Mouse (Mus musculus) hindbrain, embryonic 13.5 days (tissue): ENCODE measurements around the gene Cd96. TPM values are rescaled to one million over a fixed set of nuclear protein-coding genes. Genes with fewer than 3 reads are reported as not detected.
"Not testable (repeated sequence)": the region's sequence is repeated elsewhere in the genome, so short reads cannot be mapped to it uniquely, and the experiment has no call there.

Experiments
- ATAC-seq: fragments of 200-750 bp; cut with Nextera tagmentation; 2 replicates; pipeline ENCODE4 v1.8.0; 2017; ENCODE audit warnings: moderate TSS enrichment; ENCODE audit not compliant: low FRiP score
- H3K27ac ChIP-seq: fragments of 300-500 bp; sonication (generic); 2 replicates; pipeline ENCODE4 v1.5.1; 2015; ENCODE audit warnings: inconsistent platforms, mild to moderate bottlenecking, moderate library complexity
- H3K27me3 ChIP-seq: fragments of 300-500 bp; sonication (generic); 2 replicates; pipeline ENCODE4 v1.6.1; 2015; ENCODE audit warnings: mild to moderate bottlenecking, inconsistent platforms
- H3K36me3 ChIP-seq: fragments of 300-500 bp; sonication (generic); 2 replicates; pipeline ENCODE4 v1.6.1; 2015; ENCODE audit warnings: mild to moderate bottlenecking, inconsistent platforms
- H3K4me1 ChIP-seq: fragments of 300-500 bp; sonication (generic); replicated peaks from 2 replicates; pipeline ENCODE4 v1.6.1; 2015; ENCODE audit warnings: inconsistent platforms
- H3K4me2 ChIP-seq: fragments of 300-500 bp; sonication (generic); 2 replicates; pipeline ENCODE4 v1.6.1; 2015; ENCODE audit warnings: inconsistent platforms, mild to moderate bottlenecking, moderate library complexity
- H3K4me3 ChIP-seq: fragments of 300-500 bp; sonication (generic); 2 replicates; pipeline ENCODE4 v1.5.1; 2015; ENCODE audit warnings: mild to moderate bottlenecking, inconsistent platforms
- H3K9ac ChIP-seq: fragments of 300-500 bp; sonication (generic); 2 replicates; pipeline ENCODE4 v1.6.1; 2015; ENCODE audit warnings: mild to moderate bottlenecking, inconsistent platforms
- H3K9me3 ChIP-seq: fragments of 300-500 bp; sonication (generic); 2 replicates; pipeline ENCODE4 v1.6.1; 2016; ENCODE audit warnings: inconsistent platforms
- WGBS: fragments of 180-500 bp; shearing (Covaris S2); methylation state at CpG from one replicate; pipeline ENCODE4 v1.1.7; 2015; 5-methylcytosine and 5-hydroxymethylcytosine counted together
- polyA plus RNA-seq: library from polyadenylated mRNA; unstranded; fragments of >200 nt; fragmentation: Nextera tagmentation; extraction: Ambion mirVana; gene quantifications from 2 replicates; pipeline ENCODE4 v1.2.1, GENCODE M21; 2015

The Cd96 gene
- 0.09 TPM in 2 replicates for polyA plus RNA-seq

GRCm38 (mm10) chr16:46120020-46120419 is at the start of gene Cd96:
Gene Cd96 (minus strand): TSS chr16:46120251.
- Histone ChIP-seq H3K4me2 (no peak within 1 kb of the TSS), H3K9ac (no peak within 1 kb of the TSS), H3K4me1 (0 out of 2 replicates have a peak, but pooled peaks cover 3% of the 10 kb centered on the region), H3K4me3 (no peak within 1 kb of the TSS), H3K36me3 (no peaks in the 10 kb centered on the region), H3K27me3 (no peaks in the 10 kb centered on the region), H3K9me3 (no peaks in the 10 kb centered on the region), H3K27ac (no peak within 1 kb of the TSS)
- 86% methylated on average over 10 of the region's 10 CpGs for WGBS
- no peak for ATAC-seq

- Histone ChIP-seq H3K4me2 (no peak overlapping the region), H3K9ac (no peak overlapping the region), H3K4me1 (no peaks in the 10 kb centered on the region), H3K9me3 (peaks cover 4% of the 10 kb centered on the region; the same call in 1 of the 2 replicates), H3K36me3 (no peaks in the 10 kb centered on the region), H3K27me3 (no peaks in the 10 kb centered on the region), H3K4me3 (no peak overlapping the region), H3K27ac (no peak overlapping the region)
- WGBS: 82% methylated on average over 3 of the region's 3 CpGs
- ATAC-seq: no peak
These were observed 46.9 kb upstream of the Cd96 start for GRCm38 (mm10) chr16:46166971-46167370.

GRCm38 (mm10) chr16:46165305-46165704 is 45.3 kb upstream of the Cd96 start:
- no peaks in the 10 kb centered on the region for H3K36me3 ChIP-seq
- no peaks in the 10 kb centered on the region for H3K27me3 ChIP-seq
- WGBS: 82% methylated on average over 4 of the region's 4 CpGs
- no peaks in the 10 kb centered on the region for H3K4me1 ChIP-seq
- ATAC-seq: no peak
- H3K9me3 ChIP-seq: no peaks in the 10 kb centered on the region
- no peak overlapping the region for H3K4me3 ChIP-seq
- no peak overlapping the region for H3K27ac ChIP-seq
- H3K9ac ChIP-seq: no peak overlapping the region
- H3K4me2 ChIP-seq: no peak overlapping the region

- ATAC-seq, H3K27me3 ChIP-seq, H3K4me2 ChIP-seq, H3K4me3 ChIP-seq, H3K9me3 ChIP-seq, H3K4me1 ChIP-seq, H3K36me3 ChIP-seq, H3K27ac ChIP-seq, H3K9ac ChIP-seq: not testable (repeated sequence)
- 98% methylated on average over 12 of the region's 16 CpGs for WGBS
These were observed 34.8 kb upstream of the Cd96 start, which contains the start of gene Gm4737 for GRCm38 (mm10) chr16:46154832-46155231. Gene Gm4737 (minus strand): TSS chr16:46155077.

GRCm38 (mm10) chr16:46151141-46151540 is 31.1 kb upstream of the Cd96 start:
- Histone ChIP-seq H3K4me2 (no peak overlapping the region), H3K36me3 (no peaks in the 10 kb centered on the region), H3K27ac (no peak overlapping the region), H3K4me3 (no peak overlapping the region), H3K9me3 (no peaks in the 10 kb centered on the region), H3K9ac (no peak overlapping the region), H3K4me1 (no peaks in the 10 kb centered on the region), H3K27me3 (no peaks in the 10 kb centered on the region)
- no peak for ATAC-seq

- Histone ChIP-seq H3K9ac (no peak overlapping the region), H3K36me3 (no peaks in the 10 kb centered on the region), H3K27me3 (no peaks in the 10 kb centered on the region), H3K4me1 (no peaks in the 10 kb centered on the region), H3K4me2 (no peak overlapping the region), H3K9me3 (no peaks in the 10 kb centered on the region), H3K4me3 (no peak overlapping the region), H3K27ac (no peak overlapping the region)
- no peak for ATAC-seq
- 65% methylated on average over 3 of the region's 3 CpGs for WGBS
These were observed 28.8 kb upstream of the Cd96 start for GRCm38 (mm10) chr16:46148661-46149341.

- 68% methylated on average over 3 of the region's 3 CpGs for WGBS
- no peak overlapping the region for H3K9ac ChIP-seq
- H3K9me3 ChIP-seq: no peaks in the 10 kb centered on the region
- H3K4me1 ChIP-seq: no peaks in the 10 kb centered on the region
- H3K4me3 ChIP-seq: no peak overlapping the region
- H3K27me3 ChIP-seq: no peaks in the 10 kb centered on the region
- H3K4me2 ChIP-seq: no peak overlapping the region
- no peaks in the 10 kb centered on the region for H3K36me3 ChIP-seq
- H3K27ac ChIP-seq: no peak overlapping the region
- no peak for ATAC-seq
These were observed 26.9 kb upstream of the Cd96 start for GRCm38 (mm10) chr16:46146962-46147361.

- Histone ChIP-seq H3K4me3 (no peak overlapping the region), H3K9me3 (no peaks in the 10 kb centered on the region), H3K4me1 (0 out of 2 replicates have a peak, but pooled peaks cover 3% of the 10 kb centered on the region), H3K9ac (no peak overlapping the region), H3K4me2 (no peak overlapping the region), H3K27me3 (no peaks in the 10 kb centered on the region), H3K36me3 (no peaks in the 10 kb centered on the region), H3K27ac (no peak overlapping the region)
- ATAC-seq: no peak
These were observed 2.2 kb upstream of the Cd96 start for GRCm38 (mm10) chr16:46122238-46122637.

GRCm38 (mm10) chr16:46121420-46121819 is 1.4 kb upstream of the Cd96 start:
- no peak overlapping the region for H3K9ac ChIP-seq
- no peaks in the 10 kb centered on the region for H3K9me3 ChIP-seq
- no peaks in the 10 kb centered on the region for H3K27me3 ChIP-seq
- 0 out of 2 replicates have a peak, but pooled peaks cover 3% of the 10 kb centered on the region for H3K4me1 ChIP-seq
- ATAC-seq: peak; percentile 69
- no peak overlapping the region for H3K27ac ChIP-seq
- H3K4me3 ChIP-seq: no peak overlapping the region
- no peaks in the 10 kb centered on the region for H3K36me3 ChIP-seq
- no peak overlapping the region for H3K4me2 ChIP-seq
- 45% methylated on average over 2 of the region's 2 CpGs for WGBS

GRCm38 (mm10) chr16:46120607-46121006 is 556 bp upstream of the Cd96 start:
- ATAC-seq: no peak

GRCm38 (mm10) chr16:46117645-46118044 is 2.4 kb downstream of the Cd96 start:
- Histone ChIP-seq H3K4me3 (no peak overlapping the region), H3K27me3 (no peaks in the 10 kb centered on the region), H3K36me3 (no peaks in the 10 kb centered on the region), H3K9me3 (no peaks in the 10 kb centered on the region), H3K4me2 (no peak overlapping the region), H3K9ac (no peak overlapping the region), H3K4me1 (0 out of 2 replicates have a peak, but pooled peaks cover 3% of the 10 kb centered on the region), H3K27ac (no peak overlapping the region)
- ATAC-seq: no peak
- 91% methylated on average over 3 of the region's 3 CpGs for WGBS

More at GRCm38 (mm10) chr16:46120607-46121006, 556 bp upstream of the Cd96 start:
- no peak overlapping the region for H3K9ac ChIP-seq
- H3K4me1 ChIP-seq: 0 out of 2 replicates have a peak, but pooled peaks cover 3% of the 10 kb centered on the region
- H3K4me3 ChIP-seq: no peak overlapping the region
- WGBS: 73% methylated on average over 3 of the region's 3 CpGs
- H3K27me3 ChIP-seq: no peaks in the 10 kb centered on the region
- H3K4me2 ChIP-seq: no peak overlapping the region
- H3K27ac ChIP-seq: no peak overlapping the region
- no peaks in the 10 kb centered on the region for H3K9me3 ChIP-seq
- H3K36me3 ChIP-seq: no peaks in the 10 kb centered on the region

GRCm38 (mm10) chr16:46114727-46115126 is 5.3 kb downstream of the Cd96 start:
- ATAC-seq: no peak
- H3K9me3 ChIP-seq: no peaks in the 10 kb centered on the region
- H3K36me3 ChIP-seq: no peaks in the 10 kb centered on the region
- no peaks in the 10 kb centered on the region for H3K4me1 ChIP-seq
- H3K9ac ChIP-seq: no peak overlapping the region
- no peaks in the 10 kb centered on the region for H3K27me3 ChIP-seq
- WGBS: 85% methylated on average over 2 of the region's 2 CpGs
- no peak overlapping the region for H3K4me2 ChIP-seq
- H3K27ac ChIP-seq: no peak overlapping the region
- no peak overlapping the region for H3K4me3 ChIP-seq

GRCm38 (mm10) chr16:46109536-46109935 is 10.5 kb downstream of the Cd96 start:
- H3K27me3 ChIP-seq: no peaks in the 10 kb centered on the region
- H3K4me1 ChIP-seq: no peaks in the 10 kb centered on the region
- no peaks in the 10 kb centered on the region for H3K36me3 ChIP-seq
- no peak for ATAC-seq
- H3K4me2 ChIP-seq: no peak overlapping the region
- H3K4me3 ChIP-seq: no peak overlapping the region
- 63% methylated on average over 8 of the region's 8 CpGs for WGBS
- H3K9me3 ChIP-seq: no peaks in the 10 kb centered on the region
- H3K27ac ChIP-seq: no peak overlapping the region
- H3K9ac ChIP-seq: no peak overlapping the region
